Mouse (Mus musculus) monocyte, adult 5-6 weeks (primary cell): ENCODE data around the gene Abca8a. TPM values are rescaled to one million over a fixed set of nuclear protein-coding genes. Genes with fewer than 3 reads are reported as not detected.

Source experiments
- ATAC-seq: fragments of 153-309, 156-312 bp; replicated peaks from 2 replicates; pipeline ENCODE4 v1.8.0; 2017; ENCODE audit warnings: mild to moderate bottlenecking; ENCODE audit not compliant: low TSS enrichment, insufficient number of reproducible peaks, severe bottlenecking, poor library complexity, low FRiP score
- total RNA-seq: library from RNA; stranded (forward); fragments of 200-1000, 200-491, 200-594 nt; gene quantifications from 3 replicates; pipeline ENCODE4 v1.2.3, GENCODE M21; 2017

Gene Abca8a
- total RNA-seq, result not detected in 3 replicates

- ATAC-seq, result no peak
Observed at GRCm38 (mm10) chr11:110095858-110096257, at the start of gene Abca8a. TSS of gene Abca8a (minus strand) at chr11:110095978.

GRCm38 (mm10) chr11:110145421-110145820, 49.6 kb upstream of the Abca8a start:
- ATAC-seq, result no peak

GRCm38 (mm10) chr11:110130760-110131159, 35.0 kb upstream of the Abca8a start:
- no peak for ATAC-seq

DNA sequence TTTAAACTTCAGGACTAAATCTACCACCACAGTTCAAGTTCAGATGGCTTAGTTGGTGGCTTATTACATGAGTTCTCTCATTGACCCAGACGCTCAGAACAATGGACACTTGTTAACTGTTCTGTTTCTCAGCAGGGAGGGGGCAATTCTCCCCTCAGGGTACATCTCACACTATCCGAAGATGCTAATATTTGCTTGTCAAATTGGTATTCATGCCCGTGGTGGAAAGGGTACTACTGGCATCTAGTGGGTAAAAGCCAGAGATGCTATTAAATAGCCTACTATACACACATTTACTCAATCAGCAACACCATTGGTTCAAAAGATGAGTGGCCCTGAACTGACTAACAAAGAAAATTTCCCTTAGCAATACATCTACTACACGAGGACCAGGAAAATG, 15.4 kb upstream of the Abca8a start:
- no peak for ATAC-seq

DNA sequence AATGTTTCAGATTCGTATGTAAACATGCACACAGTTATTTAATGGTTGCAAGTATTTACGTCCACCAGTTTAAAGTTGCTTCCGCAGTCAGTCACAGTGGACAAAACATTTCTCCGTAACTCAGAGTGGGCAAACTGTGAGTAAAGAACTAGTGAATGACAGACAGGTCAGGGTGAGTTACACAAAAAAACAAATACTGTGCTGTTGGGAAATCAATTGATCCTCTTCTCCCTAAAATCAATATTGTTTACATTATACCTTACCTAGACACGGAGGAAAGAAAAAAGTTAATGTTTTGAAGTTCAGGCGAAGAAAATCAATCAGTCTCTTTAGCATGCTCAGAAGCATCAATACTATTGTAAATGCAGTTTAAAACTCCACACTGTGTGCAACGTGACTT, 5.7 kb upstream of the Abca8a start:
- no peak for ATAC-seq

GRCm38 (mm10) chr11:110098901-110099300, 3.1 kb upstream of the Abca8a start:
- ATAC-seq, result no peak

GRCm38 (mm10) chr11:110097465-110097864, 1.7 kb upstream of the Abca8a start:
- no peak for ATAC-seq

DNA sequence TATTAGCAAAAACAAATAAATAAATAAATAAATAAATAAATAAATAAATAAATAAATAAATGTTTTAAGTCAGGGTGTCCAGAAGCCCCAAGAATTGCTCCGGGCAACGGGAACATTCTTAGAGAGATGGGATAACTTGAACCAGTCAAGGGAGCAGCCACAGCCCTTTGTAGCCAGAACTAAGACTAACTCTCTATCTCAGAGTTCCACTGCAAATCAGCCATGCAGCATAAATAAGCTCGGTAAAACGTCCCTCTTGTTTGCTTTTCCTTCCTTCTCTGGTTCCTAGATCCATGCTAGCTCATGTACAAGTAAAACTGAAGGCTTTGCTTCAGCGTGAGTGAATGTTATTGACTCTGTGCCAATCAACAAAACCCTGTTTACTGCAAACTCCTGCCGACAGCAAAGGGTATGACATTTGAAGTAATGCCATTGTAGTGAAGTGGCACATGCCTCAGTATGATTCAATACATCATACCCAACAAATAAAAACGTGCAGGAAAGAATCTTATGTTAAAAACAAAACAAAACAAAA, 865 bp downstream of the Abca8a start:
- no peak for ATAC-seq

- ATAC-seq, result no peak
Observed at GRCm38 (mm10) chr11:110094236-110094635, 1.5 kb downstream of the Abca8a start.

- no peak for ATAC-seq
Observed at GRCm38 (mm10) chr11:110091328-110091727, 4.5 kb downstream of the Abca8a start.

- ATAC-seq, result no peak
Observed at GRCm38 (mm10) chr11:110072158-110072557, 23.6 kb downstream of the Abca8a start.

GRCm38 (mm10) chr11:110061032-110061431, 34.7 kb downstream of the Abca8a start:
- no peak for ATAC-seq

DNA sequence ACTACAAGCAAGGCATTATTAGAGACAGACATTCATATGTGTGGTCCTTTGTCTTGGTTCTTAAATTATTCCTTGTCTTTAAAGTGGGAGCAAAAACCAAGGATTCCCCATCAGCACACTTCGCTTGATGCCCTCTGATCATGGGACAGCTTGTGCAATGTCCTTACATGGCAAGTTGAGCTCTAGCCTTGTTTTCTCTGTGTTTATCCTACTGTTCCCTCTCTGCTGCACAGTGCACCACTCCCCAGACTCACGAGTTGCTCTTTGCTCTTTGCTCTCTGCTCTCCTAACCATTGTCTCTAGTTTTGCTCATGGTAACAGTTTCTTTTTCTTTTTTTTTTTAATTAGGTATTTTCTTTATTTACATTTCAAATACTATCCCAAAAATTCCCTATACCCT, 35.7 kb downstream of the Abca8a start:
- no peak for ATAC-seq

DNA sequence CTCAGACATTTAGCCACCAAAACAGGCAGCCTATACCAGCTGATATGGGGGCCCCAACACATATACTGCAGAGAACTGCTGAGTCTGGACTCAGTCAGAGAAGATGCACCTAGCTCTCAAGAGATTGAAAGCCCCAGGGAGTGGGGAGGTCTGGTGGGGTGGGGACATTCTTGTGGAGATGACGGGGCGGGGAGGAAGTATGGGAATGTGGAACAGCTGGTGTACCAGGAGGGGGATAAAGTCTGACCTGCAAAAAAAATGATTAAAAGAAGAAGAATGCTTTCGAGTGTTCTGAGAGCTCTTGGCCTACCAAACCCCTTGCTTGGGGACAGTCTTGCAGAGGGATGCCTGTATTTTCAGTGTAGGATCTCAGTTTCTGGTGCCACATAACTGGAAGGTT, 42.1 kb downstream of the Abca8a start:
- ATAC-seq, result no peak

DNA sequence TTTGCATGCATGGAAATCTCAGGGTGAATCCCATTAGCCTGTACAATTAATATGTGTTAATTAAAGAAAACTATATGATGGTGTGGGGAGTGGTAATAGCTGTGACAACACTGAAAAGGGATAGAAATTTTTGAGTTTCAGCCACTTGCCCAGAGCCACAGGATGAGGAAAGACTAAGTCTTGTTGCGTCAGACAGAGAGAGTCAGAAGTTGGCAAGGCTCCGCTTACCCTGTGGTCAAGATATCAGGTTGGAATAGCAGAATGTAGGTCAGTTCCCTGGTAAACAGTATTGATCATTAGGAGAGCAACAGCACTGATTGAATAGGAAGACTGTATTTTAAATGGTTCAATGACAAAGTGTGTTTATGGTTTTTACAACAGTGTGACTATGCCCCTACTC, 58.0 kb downstream of the Abca8a start:
- ATAC-seq, result no peak

GRCm38 (mm10) chr11:110028913-110029695, 66.7 kb downstream of the Abca8a start:
- ATAC-seq, result no peak

DNA sequence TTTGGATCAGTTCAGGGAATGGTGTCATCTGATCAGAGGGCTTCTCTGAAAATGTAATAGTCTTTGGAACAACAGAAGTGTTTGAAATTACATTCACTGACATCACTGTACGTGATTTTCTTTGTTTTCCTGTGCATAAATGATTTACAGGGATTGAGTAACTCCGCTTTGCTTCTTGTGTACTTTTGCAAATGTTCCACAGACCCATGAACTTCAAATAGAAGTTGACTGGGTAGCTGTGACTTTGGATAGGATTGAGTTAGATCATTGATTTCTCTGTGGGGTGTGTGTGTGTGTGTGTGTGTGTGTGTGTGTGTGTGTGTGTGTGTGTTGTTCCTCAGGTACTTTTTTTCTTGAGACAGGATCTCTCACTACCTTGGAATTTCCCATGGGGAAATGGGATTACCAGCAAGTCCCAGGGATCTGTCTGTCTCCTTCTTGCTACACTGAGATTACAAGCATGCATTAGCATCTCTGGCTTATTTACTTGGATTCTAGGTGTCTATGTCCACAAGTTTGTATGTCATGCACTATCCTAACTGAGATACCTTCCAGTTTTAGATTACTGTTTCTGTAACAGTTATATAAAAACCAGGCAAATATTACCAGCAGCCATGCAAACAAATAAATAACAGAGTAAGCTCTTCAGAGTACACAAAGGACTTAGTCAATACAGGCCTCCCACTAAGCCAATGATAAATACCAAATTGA, 84.8 kb downstream of the Abca8a start:
- ATAC-seq, result no peak

- ATAC-seq, result peak; percentile 71; the same call in 1 of the 2 replicates
Observed at GRCm38 (mm10) chr11:109995624-109996023, 100.2 kb downstream of the Abca8a start, which contains the start of gene Abca8b. TSS of gene Abca8b (minus strand) at chr11:109995845.

- no peak for ATAC-seq
Observed at GRCm38 (mm10) chr11:109995013-109995412, 100.8 kb downstream of the Abca8a start.

GRCm38 (mm10) chr11:109994014-109994413, 101.8 kb downstream of the Abca8a start:
- ATAC-seq, result no peak
